Mouse (Mus musculus) forebrain, embryonic 13.5 days (tissue): ENCODE data around the gene Egf. TPM values are rescaled to one million over a fixed set of nuclear protein-coding genes. Genes with fewer than 3 reads are reported as not detected.
A peak's percentile ranks its signal among the peaks of the same experiment; 100 is the strongest.

Experiments used
- ATAC-seq: fragments of 200-750 bp; cut with Nextera tagmentation; 2 replicates; pipeline ENCODE4 v1.8.0; 2017
- H3K27ac ChIP-seq: fragments of 300-500 bp; sonication (generic); 2 replicates; pipeline ENCODE4 v1.5.1; 2015; ENCODE audit warnings: inconsistent platforms, mild to moderate bottlenecking, moderate library complexity
- H3K27me3 ChIP-seq: fragments of 300-500 bp; sonication (generic); 2 replicates; pipeline ENCODE4 v1.6.1; 2015; ENCODE audit warnings: mild to moderate bottlenecking, inconsistent platforms
- H3K36me3 ChIP-seq: fragments of 300-500 bp; sonication (generic); 2 replicates; pipeline ENCODE4 v1.6.1; 2015; ENCODE audit warnings: mild to moderate bottlenecking, inconsistent platforms; ENCODE audit not compliant: poor library complexity, severe bottlenecking
- H3K4me1 ChIP-seq: fragments of 300-500 bp; sonication (generic); 2 replicates; pipeline ENCODE4 v1.6.1; 2015; ENCODE audit warnings: inconsistent platforms
- H3K4me2 ChIP-seq: fragments of 300-500 bp; sonication (generic); 2 replicates; pipeline ENCODE4 v1.6.1; 2015; ENCODE audit warnings: inconsistent platforms, mild to moderate bottlenecking, moderate library complexity
- H3K4me3 ChIP-seq: fragments of 300-500 bp; sonication (generic); 2 replicates; pipeline ENCODE4 v1.5.1; 2015; ENCODE audit warnings: mild to moderate bottlenecking, inconsistent platforms
- H3K9ac ChIP-seq: fragments of 300-500 bp; sonication (generic); 2 replicates; pipeline ENCODE4 v1.6.1; 2015; ENCODE audit warnings: mild to moderate bottlenecking, inconsistent platforms
- H3K9me3 ChIP-seq: fragments of 300-500 bp; sonication (generic); replicated peaks from 2 replicates; pipeline ENCODE4 v1.6.1; 2016; ENCODE audit warnings: inconsistent platforms
- WGBS: fragments of 180-500 bp; shearing (Covaris S2); methylation state at CpG from one replicate; pipeline ENCODE4 v1.1.7; 2015; 5-methylcytosine and 5-hydroxymethylcytosine counted together
- polyA plus RNA-seq: library from polyadenylated mRNA; unstranded; fragments of >200 nt; fragmentation: Nextera tagmentation; extraction: Ambion mirVana; gene quantifications from 2 replicates; pipeline ENCODE4 v1.2.1, GENCODE M21; 2015

Egf gene
- polyA plus RNA-seq, 1 experiment from 2014 or later: 1.7 TPM

GRCm38 (mm10) chr3:129744803-129745202 lies 10.3 kb downstream of the Egf start:
- WGBS: 56% methylated on average over 8 of the region's 8 CpGs
- ATAC-seq: no peak
- Histone ChIP-seq H3K36me3 (no peaks in the 10 kb centered on the region), H3K9me3 (no peaks in the 10 kb centered on the region), H3K4me1 (no peaks in the 10 kb centered on the region), H3K27ac (no peak overlapping the region), H3K9ac (no peak overlapping the region), H3K27me3 (no peaks in the 10 kb centered on the region), H3K4me3 (no peak overlapping the region), H3K4me2 (no peak overlapping the region)

GRCm38 (mm10) chr3:129742781-129743180 lies 12.3 kb downstream of the Egf start:
- Histone ChIP-seq H3K4me2 (no peak overlapping the region), H3K4me3 (no peak overlapping the region), H3K27me3 (no peaks in the 10 kb centered on the region), H3K4me1 (peaks cover 8% of the 10 kb centered on the region), H3K27ac (no peak overlapping the region), H3K9me3 (no peaks in the 10 kb centered on the region), H3K36me3 (no peaks in the 10 kb centered on the region), H3K9ac (no peak overlapping the region)
- WGBS: 81% methylated on average over 6 of the region's 6 CpGs
- no peak for ATAC-seq

GRCm38 (mm10) chr3:129738291-129739183 lies 16.6 kb downstream of the Egf start:
- H3K36me3 ChIP-seq: no peaks in the 10 kb centered on the region
- H3K4me1 ChIP-seq: peaks cover 8% of the 10 kb centered on the region
- no peak overlapping the region for H3K27ac ChIP-seq
- no peaks in the 10 kb centered on the region for H3K9me3 ChIP-seq
- H3K27me3 ChIP-seq: no peaks in the 10 kb centered on the region
- no peak overlapping the region for H3K4me3 ChIP-seq
- peak overlapping the region; percentile 15; the same call in 1 of the 2 replicates for H3K4me2 ChIP-seq
- 0 out of 2 replicates have a peak overlapping the region, but pooled peaks have one; percentile 8 for H3K9ac ChIP-seq
- ATAC-seq: peak; percentile 70; the same call in 1 of the 2 replicates
- WGBS: 23% methylated on average over 16 of the region's 16 CpGs

- Histone ChIP-seq H3K4me1 (no peaks in the 10 kb centered on the region), H3K27ac (no peak overlapping the region), H3K9ac (no peak overlapping the region), H3K27me3 (no peaks in the 10 kb centered on the region), H3K4me2 (no peak overlapping the region), H3K4me3 (no peak overlapping the region), H3K36me3 (no peaks in the 10 kb centered on the region), H3K9me3 (no peaks in the 10 kb centered on the region)
- 80% methylated on average over 6 of the region's 6 CpGs for WGBS
- ATAC-seq: no peak
Measured at GRCm38 (mm10) chr3:129731636-129732035, 23.5 kb downstream of the Egf start.

- Histone ChIP-seq H3K4me2 (no peak overlapping the region), H3K27me3 (no peaks in the 10 kb centered on the region), H3K4me3 (no peak overlapping the region), H3K36me3 (no peaks in the 10 kb centered on the region), H3K27ac (no peak overlapping the region), H3K4me1 (no peaks in the 10 kb centered on the region), H3K9ac (no peak overlapping the region), H3K9me3 (no peaks in the 10 kb centered on the region)
- no peak for ATAC-seq
- 29% methylated on average over 8 of the region's 8 CpGs for WGBS
Measured at GRCm38 (mm10) chr3:129730426-129730825, 24.7 kb downstream of the Egf start.

- WGBS: 78% methylated on average over 5 of the region's 5 CpGs
- Histone ChIP-seq H3K27me3 (no peaks in the 10 kb centered on the region), H3K9ac (no peak overlapping the region), H3K4me2 (no peak overlapping the region), H3K27ac (no peak overlapping the region), H3K4me3 (no peak overlapping the region), H3K9me3 (no peaks in the 10 kb centered on the region), H3K36me3 (no peaks in the 10 kb centered on the region), H3K4me1 (no peaks in the 10 kb centered on the region)
- no peak for ATAC-seq
Measured at GRCm38 (mm10) chr3:129729916-129730315, 25.2 kb downstream of the Egf start.

- H3K4me3 ChIP-seq: peak overlapping the region; percentile 53
- no peaks in the 10 kb centered on the region for H3K36me3 ChIP-seq
- H3K4me1 ChIP-seq: peaks cover 3% of the 10 kb centered on the region; the same call in 1 of the 2 replicates
- no peaks in the 10 kb centered on the region for H3K9me3 ChIP-seq
- H3K9ac ChIP-seq: no peak overlapping the region
- H3K27ac ChIP-seq: no peak overlapping the region
- peak overlapping the region; percentile 46 for H3K4me2 ChIP-seq
- ATAC-seq: peak; percentile 40
- no peaks in the 10 kb centered on the region for H3K27me3 ChIP-seq
- WGBS: 80% methylated on average over 5 of the region's 5 CpGs
Measured at GRCm38 (mm10) chr3:129725592-129725991, 29.5 kb downstream of the Egf start.

- under 1% methylated on average over 24 of the region's 24 CpGs for WGBS
Measured at GRCm38 (mm10) chr3:129724961-129725501, 30.1 kb downstream of the Egf start.

GRCm38 (mm10) chr3:129724505-129724904 lies 30.6 kb downstream of the Egf start:
- no peaks in the 10 kb centered on the region for H3K36me3 ChIP-seq
- peak overlapping the region; percentile 65 for H3K4me2 ChIP-seq
- peak; percentile 19; the same call in 1 of the 2 replicates for ATAC-seq
- H3K9me3 ChIP-seq: no peaks in the 10 kb centered on the region
- H3K9ac ChIP-seq: peak overlapping the region; percentile 63; the same call in 1 of the 2 replicates
- peaks cover 3% of the 10 kb centered on the region; the same call in 1 of the 2 replicates for H3K4me1 ChIP-seq
- no peaks in the 10 kb centered on the region for H3K27me3 ChIP-seq
- WGBS: 64% methylated on average over 5 of the region's 5 CpGs
- peak overlapping the region; percentile 53 for H3K4me3 ChIP-seq
- no peak overlapping the region for H3K27ac ChIP-seq

More at GRCm38 (mm10) chr3:129724961-129725501, 30.1 kb downstream of the Egf start:
- Histone ChIP-seq H3K4me2 (peak overlapping the region; percentile 65), H3K9me3 (no peaks in the 10 kb centered on the region), H3K36me3 (no peaks in the 10 kb centered on the region), H3K9ac (peak overlapping the region; percentile 63), H3K4me3 (peak overlapping the region; percentile 53), H3K27me3 (no peaks in the 10 kb centered on the region), H3K4me1 (peaks cover 3% of the 10 kb centered on the region; the same call in 1 of the 2 replicates), H3K27ac (peak overlapping the region; percentile 74)
- ATAC-seq: peak; percentile 99

- H3K4me1 ChIP-seq: peaks cover 3% of the 10 kb centered on the region; the same call in 1 of the 2 replicates
- WGBS: 65% methylated on average over 4 of the region's 4 CpGs
- no peaks in the 10 kb centered on the region for H3K36me3 ChIP-seq
- no peaks in the 10 kb centered on the region for H3K9me3 ChIP-seq
- no peak for ATAC-seq
- H3K27me3 ChIP-seq: no peaks in the 10 kb centered on the region
- no peak overlapping the region for H3K9ac ChIP-seq
- H3K4me2 ChIP-seq: no peak overlapping the region
- no peak overlapping the region for H3K4me3 ChIP-seq
- no peak overlapping the region for H3K27ac ChIP-seq
Measured at GRCm38 (mm10) chr3:129723311-129723710, 31.8 kb downstream of the Egf start.

- no peak for ATAC-seq
- no peaks in the 10 kb centered on the region for H3K4me1 ChIP-seq
- H3K4me2 ChIP-seq: no peak overlapping the region
- no peak overlapping the region for H3K9ac ChIP-seq
- 79% methylated on average over 15 of the region's 15 CpGs for WGBS
- H3K27me3 ChIP-seq: no peaks in the 10 kb centered on the region
- H3K9me3 ChIP-seq: no peaks in the 10 kb centered on the region
- H3K36me3 ChIP-seq: 0 out of 2 replicates have a peak, but pooled peaks cover 12% of the 10 kb centered on the region
- no peak overlapping the region for H3K27ac ChIP-seq
- no peak overlapping the region for H3K4me3 ChIP-seq
Measured at GRCm38 (mm10) chr3:129714542-129715145, 40.5 kb downstream of the Egf start.

GRCm38 (mm10) chr3:129708157-129708556 lies 47.0 kb downstream of the Egf start:
- Histone ChIP-seq H3K9ac (no peak overlapping the region), H3K36me3 (0 out of 2 replicates have a peak, but pooled peaks cover 5% of the 10 kb centered on the region), H3K4me3 (no peak overlapping the region), H3K4me1 (no peaks in the 10 kb centered on the region), H3K27ac (no peak overlapping the region), H3K4me2 (no peak overlapping the region), H3K9me3 (no peaks in the 10 kb centered on the region), H3K27me3 (no peaks in the 10 kb centered on the region)
- ATAC-seq: peak; percentile 62; the same call in 1 of the 2 replicates
- 23% methylated on average over 5 of the region's 5 CpGs for WGBS
